Mouse (Mus musculus): ENCODE data around the gene Zdhhc3.

Zdhhc3 gene

GRCm38 (mm10) chr9:123021636-123022379 lies 91.2 kb downstream of the Zdhhc3 start:
- peak; percentile 39; the same call in 1 of the 2 replicates for ATAC-seq (ENCODE audit: insufficient number of reproducible peaks, low FRiP score, low TSS enrichment)

DNA sequence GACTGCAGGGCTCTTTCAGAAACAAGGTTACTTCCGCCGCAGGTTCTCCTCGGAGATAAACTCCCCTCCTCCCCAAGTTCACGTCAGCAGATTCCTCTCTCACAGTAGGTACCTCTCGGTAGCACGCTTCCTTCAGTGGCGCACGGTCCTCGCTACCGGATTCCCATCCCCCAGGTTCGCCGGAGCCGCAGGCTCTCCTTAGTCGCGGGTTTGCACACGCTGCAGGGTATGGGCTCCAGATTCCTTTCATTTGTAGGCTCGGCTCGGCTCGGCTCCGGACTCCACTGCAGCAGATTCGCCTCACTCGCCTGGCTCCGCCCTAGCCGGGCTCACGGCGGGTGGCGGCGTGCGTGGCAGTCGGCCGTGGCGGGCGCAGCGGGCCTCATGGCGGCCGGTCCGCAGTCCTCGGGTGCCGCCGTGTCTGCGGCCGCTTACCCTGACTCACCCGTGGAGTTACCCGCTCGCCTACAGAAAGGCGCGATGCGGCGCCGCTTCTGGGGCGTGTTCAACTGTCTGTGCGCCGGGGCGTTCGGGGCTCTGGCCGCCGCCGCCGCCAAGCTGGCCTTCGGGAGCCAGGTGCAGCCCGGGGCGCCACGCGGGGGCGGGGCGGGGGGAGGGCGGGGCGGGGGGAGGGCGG lies 91.9 kb downstream of the Zdhhc3 start, which contains the start of gene Tmem42:
Gene Tmem42, plus strand, starts transcription at position 332 of the 637 bp plus-strand sequence.
- peak; percentile 85 for ATAC-seq (ENCODE audit: insufficient number of reproducible peaks, low FRiP score, low TSS enrichment)

Measured in cerebellum, adult (tissue).